Mouse (Mus musculus) c-Kit-positive CD71-negative TER-119-negative erythroid progenitor cells, embryonic 14.5 days (primary cell): ENCODE results near the gene Gper1.

Experiments used
- DNase-seq: peaks from one replicate; pipeline ENCODE4 v3.0.0-alpha.2; 2013; ENCODE audit warnings: low read depth

The Gper1 gene

GRCm38 (mm10) chr5:139423026-139423865, at the start of gene Gper1:
Gene Gper1 (plus strand): TSS chr5:139423151.
- no peak for DNase-seq

- no peak for DNase-seq
These were observed 49.0 kb upstream of the Gper1 start for GRCm38 (mm10) chr5:139373889-139374444.

- no peak for DNase-seq
These were observed 48.1 kb upstream of the Gper1 start for GRCm38 (mm10) chr5:139374841-139375240.

GRCm38 (mm10) chr5:139377468-139378270, 45.3 kb upstream of the Gper1 start, which contains the start of gene Gpr146:
Gene Gpr146 (plus strand): TSS chr5:139377697.
- no peak for DNase-seq

- no peak for DNase-seq
These were observed 44.7 kb upstream of the Gper1 start for GRCm38 (mm10) chr5:139378271-139378556.

GRCm38 (mm10) chr5:139378986-139379629, 43.8 kb upstream of the Gper1 start:
- DNase-seq, result no peak

GRCm38 (mm10) chr5:139379771-139380384, 43.1 kb upstream of the Gper1 start:
- DNase-seq, result no peak

GRCm38 (mm10) chr5:139380385-139381248, 42.3 kb upstream of the Gper1 start:
- DNase-seq, result peak; percentile 87

- DNase-seq, result no peak
These were observed 41.1 kb upstream of the Gper1 start for GRCm38 (mm10) chr5:139381586-139382513.

- DNase-seq, result no peak
These were observed 40.2 kb upstream of the Gper1 start for GRCm38 (mm10) chr5:139382760-139383159.

- no peak for DNase-seq
These were observed 39.7 kb upstream of the Gper1 start for GRCm38 (mm10) chr5:139383234-139383633.

GRCm38 (mm10) chr5:139384531-139384930, 38.4 kb upstream of the Gper1 start:
- no peak for DNase-seq

GRCm38 (mm10) chr5:139386047-139386446, 36.9 kb upstream of the Gper1 start:
- no peak for DNase-seq

GRCm38 (mm10) chr5:139387329-139388194, 35.4 kb upstream of the Gper1 start:
- DNase-seq, result no peak

GRCm38 (mm10) chr5:139388195-139388570, 34.8 kb upstream of the Gper1 start:
- DNase-seq, result no peak

GRCm38 (mm10) chr5:139388694-139389675, 34.0 kb upstream of the Gper1 start:
- DNase-seq, result no peak

GRCm38 (mm10) chr5:139389676-139390061, 33.3 kb upstream of the Gper1 start:
- no peak for DNase-seq
